Mouse (Mus musculus) lung, postnatal 10 days (tissue): Measurements from ENCODE around the gene Olfr1261.

ENCODE experiments used
- DNase-seq: peaks from one replicate; pipeline ENCODE4 v3.0.0; 2021

Olfr1261 gene

DNA sequence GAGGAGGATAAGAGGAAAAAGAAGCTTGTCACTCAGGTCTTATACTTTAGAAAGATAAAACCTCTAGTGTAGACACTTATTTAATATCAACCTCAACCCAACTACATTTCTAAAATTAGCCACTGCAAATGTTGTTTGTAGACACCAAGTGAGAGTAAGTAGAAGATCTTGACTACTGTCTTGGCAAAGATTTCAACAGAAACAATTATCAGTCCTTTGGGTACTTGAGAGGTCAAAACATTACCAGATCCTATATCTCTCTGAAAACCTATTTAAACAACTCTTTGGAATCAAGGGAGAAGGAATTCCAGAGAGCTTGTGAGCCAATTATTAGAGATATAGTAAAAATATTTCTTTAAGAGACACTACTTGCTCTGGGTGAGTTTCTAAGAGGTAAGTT, at the start of gene Olfr1261:
Gene Olfr1261, plus strand, starts transcription at position 301 of the 400 bp plus-strand sequence.
- DNase-seq = no peak

- no peak for DNase-seq
Observed at GRCm38 (mm10) chr2:89948564-89948963, 42.5 kb upstream of the Olfr1261 start, which contains the start of gene Olfr1259. Olfr1259 (minus strand) TSS chr2:89948664.

DNA sequence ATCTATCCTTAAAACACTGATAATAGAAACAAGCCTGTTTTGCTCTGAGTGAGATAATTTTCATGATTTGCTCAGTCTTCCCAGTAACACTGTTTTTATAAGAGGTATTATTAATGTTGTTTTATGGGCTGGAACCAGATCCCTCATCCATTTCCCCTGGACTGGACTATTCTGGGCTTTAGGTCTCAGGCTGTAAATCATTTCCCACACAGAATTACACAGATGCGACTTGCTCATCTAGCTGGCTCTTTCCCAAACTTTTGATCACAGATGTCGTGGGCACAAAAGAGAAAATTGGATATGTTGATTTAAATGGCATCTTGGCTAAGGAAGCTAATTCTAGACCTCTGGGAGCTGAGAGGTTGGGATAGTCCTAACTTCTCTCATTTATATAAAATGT, 16.8 kb upstream of the Olfr1261 start, which contains the start of gene Olfr1260:
Gene Olfr1260, plus strand, starts transcription at position 157 of the 400 bp plus-strand sequence.
- no peak for DNase-seq

DNA sequence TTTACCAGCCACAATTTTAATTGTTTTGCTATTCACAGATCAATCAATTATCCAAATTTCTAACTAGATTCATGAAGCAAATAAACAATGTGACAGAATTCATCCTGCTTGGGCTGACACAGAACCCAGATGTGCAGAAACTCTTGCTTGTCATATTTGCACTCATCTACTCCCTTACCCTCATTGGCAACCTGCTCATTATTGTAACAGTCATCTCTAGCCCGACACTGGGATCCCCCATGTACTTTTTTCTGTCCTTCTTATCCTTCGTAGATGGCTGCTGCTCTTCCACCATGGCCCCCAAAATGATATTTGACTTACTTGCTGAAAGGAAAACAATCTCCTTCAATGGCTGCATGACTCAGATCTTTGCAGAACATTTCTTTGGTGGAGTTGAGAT, 13.3 kb upstream of the Olfr1261 start:
- DNase-seq = no peak

GRCm38 (mm10) chr2:89999845-90000244, 8.8 kb downstream of the Olfr1261 start, which contains the start of gene Olfr1262:
Olfr1262 (plus strand) TSS chr2:90000145.
- DNase-seq = no peak

DNA sequence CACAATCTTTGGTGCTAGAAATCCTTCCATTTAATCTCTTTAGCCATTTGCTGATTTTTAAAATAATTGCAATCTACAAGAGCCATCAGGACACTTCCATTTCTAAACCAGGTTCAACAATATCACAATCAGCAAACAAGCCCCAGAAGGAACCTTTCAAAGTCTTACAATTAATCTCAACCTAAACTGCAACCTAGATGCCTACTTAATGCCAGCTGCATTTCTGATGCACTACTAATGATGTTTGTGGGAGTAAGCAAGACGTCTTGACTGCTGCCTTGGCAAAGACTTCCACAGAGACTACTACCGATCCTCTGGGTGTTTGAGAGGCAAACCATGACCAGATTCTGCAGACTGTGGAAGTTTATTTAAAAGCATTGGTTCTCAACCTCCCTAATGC, 20.8 kb downstream of the Olfr1261 start, which contains the start of gene Olfr1263:
Gene Olfr1263, plus strand, starts transcription at position 301 of the 400 bp plus-strand sequence.
- DNase-seq = no peak

- DNase-seq = no peak
Observed at GRCm38 (mm10) chr2:90025477-90025876, 34.5 kb downstream of the Olfr1261 start, which contains the start of gene Olfr1264. Olfr1264 (minus strand) TSS chr2:90025577.

- no peak for DNase-seq
Observed at GRCm38 (mm10) chr2:90035037-90035436, 44.0 kb downstream of the Olfr1261 start, which contains the start of gene Olfr1265. Olfr1265 (plus strand) TSS chr2:90035337.
